Mouse (Mus musculus): Measurements from ENCODE around the gene Lrch4. TPM values are rescaled to one million over a fixed set of nuclear protein-coding genes. Genes with fewer than 3 reads are reported as not detected.

Lrch4 gene
- polyA plus RNA-seq, 1 experiment from 2014 or later: 21.4 TPM

DNA sequence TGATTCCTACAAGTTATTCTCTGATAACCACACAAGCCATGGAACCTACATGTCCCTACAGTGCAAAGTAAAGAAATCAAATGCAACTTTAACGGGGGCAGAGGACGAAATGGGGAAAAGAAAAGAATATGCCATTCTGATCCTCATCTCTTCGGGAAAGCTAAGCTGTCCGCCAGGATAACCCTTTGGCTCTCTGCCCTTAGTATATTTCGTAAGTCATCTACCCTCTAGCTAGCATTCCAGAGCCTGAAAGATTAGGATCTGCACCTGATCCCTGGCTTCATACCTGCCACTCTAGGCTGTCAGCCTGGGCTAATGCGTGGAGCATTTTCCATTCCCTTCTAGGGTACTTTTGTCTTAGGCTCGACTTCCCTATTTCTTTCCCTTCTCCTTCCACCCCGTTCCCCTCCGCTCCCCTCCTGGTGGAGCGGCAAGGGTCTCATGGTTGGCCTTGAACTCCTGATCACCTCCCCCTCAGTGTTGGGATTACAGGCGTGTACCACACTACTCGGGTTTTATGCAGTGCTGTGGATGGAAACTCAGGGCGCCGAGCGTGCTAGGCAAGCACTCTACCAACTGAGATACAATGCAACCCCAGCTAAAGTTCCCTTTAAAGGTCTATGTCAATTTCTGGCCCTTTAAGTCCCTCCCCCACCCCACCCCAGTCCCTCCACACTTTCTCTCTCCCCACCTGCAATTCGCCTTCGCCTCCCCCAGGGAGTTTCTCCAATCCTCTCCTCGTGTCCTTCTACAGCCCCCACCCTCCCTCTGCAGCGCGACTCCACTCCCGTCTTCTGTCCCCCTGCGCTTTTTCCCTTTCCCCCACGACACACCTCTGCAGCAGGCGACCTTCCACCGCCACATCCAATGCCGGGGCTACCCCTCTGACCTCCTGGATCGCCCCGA, 54.7 kb downstream of the Lrch4 start:
- H3K4me2 ChIP-seq (replicated peaks): peak overlapping the region; percentile 87
- H3K9me3 ChIP-seq: no peaks in the 10 kb centered on the region
- peak overlapping the region; percentile 63 for H3K9ac ChIP-seq (replicated peaks)
- H3K4me1 ChIP-seq: peaks cover 27% of the 10 kb centered on the region
- H3K4me3 ChIP-seq: peak overlapping the region; percentile 82
- H3K27ac ChIP-seq (replicated peaks): peak overlapping the region; percentile 82
- ATAC-seq (replicated peaks): peak; percentile 7; the same call in 1 of the 2 replicates
- no peaks in the 10 kb centered on the region for H3K36me3 ChIP-seq
- 8% methylated on average over 27 of the region's 28 CpGs for WGBS
- no peaks in the 10 kb centered on the region for H3K27me3 ChIP-seq

DNA sequence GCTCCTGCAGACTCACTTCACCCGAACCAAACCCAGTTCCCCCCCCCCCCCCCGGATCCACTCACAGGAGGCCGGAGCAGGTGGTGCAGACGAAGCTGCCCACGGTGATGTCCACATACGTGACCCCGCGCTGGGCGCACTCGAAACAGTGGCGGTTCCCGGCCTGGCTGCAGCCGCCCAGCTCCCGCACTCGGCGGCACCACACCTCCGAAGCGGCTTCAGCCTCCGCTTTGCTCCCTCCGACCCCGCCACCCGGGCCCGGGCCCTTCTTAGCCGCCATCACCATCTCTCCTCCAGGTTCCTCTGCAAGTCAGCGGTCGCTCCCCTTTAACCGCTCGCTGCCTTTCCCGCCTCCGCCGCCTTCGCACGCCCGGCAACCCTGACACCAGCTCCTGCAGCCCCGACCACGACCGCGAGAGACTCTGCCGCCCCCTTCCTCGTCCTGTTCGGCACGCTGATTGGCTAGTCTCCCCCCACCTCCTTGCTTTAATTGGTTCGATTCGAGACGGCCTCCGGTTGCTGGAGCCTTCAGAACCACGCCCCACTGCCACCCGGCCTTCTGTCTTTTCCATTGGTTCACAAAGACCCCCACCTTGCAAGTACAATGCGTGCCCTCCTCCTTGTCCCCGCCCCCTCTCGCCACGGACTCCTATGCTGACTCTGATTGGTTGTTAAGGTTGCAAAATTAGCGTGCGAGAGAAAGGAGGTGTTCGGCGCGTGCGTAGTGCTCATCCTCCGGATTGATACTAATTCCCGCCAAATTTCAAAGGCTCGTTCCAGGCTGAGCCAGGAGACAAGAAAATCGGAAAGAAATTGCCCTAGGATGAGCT, 55.6 kb downstream of the Lrch4 start, which contains the start of gene Agfg2:
Gene Agfg2, minus strand, starts transcription at position 433 of the 830 bp plus-strand sequence.
- Histone ChIP-seq H3K4me3 (peak within 1 kb of the TSS; percentile 82), H3K36me3 (no peaks in the 10 kb centered on the region), H3K9ac (replicated peaks) (peak within 1 kb of the TSS; percentile 63), H3K27me3 (no peaks in the 10 kb centered on the region), H3K4me2 (replicated peaks) (peak within 1 kb of the TSS; percentile 87), H3K9me3 (no peaks in the 10 kb centered on the region), H3K4me1 (peaks cover 27% of the 10 kb centered on the region), H3K27ac (replicated peaks) (peak within 1 kb of the TSS; percentile 82)
- under 1% methylated on average over 61 of the region's 62 CpGs for WGBS
- ATAC-seq (replicated peaks): peak; percentile 100

DNA sequence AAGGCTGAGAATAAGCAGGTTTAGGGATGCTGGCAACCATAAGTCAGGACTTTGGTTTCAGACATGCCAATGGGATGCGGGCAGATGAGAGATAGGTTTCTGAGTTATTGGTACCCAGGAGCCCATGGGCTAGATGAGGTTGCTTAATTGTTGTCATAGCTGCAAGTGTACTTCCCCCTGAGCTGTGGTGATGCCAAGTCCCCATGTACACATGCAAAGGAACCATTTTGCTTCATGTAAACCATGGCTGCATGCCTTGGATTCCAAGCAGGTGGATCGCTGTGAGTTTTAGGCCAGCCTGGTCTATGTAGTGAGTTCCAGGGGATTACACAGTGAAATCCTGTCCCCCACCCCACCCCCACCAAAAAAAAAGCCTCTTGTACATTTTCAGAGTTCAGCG, 56.7 kb downstream of the Lrch4 start:
- Histone ChIP-seq H3K4me3 (no peak overlapping the region), H3K4me1 (peaks cover 27% of the 10 kb centered on the region), H3K9me3 (no peaks in the 10 kb centered on the region), H3K4me2 (replicated peaks) (no peak overlapping the region), H3K36me3 (no peaks in the 10 kb centered on the region), H3K9ac (replicated peaks) (no peak overlapping the region), H3K27me3 (no peaks in the 10 kb centered on the region), H3K27ac (replicated peaks) (no peak overlapping the region)
- WGBS: 97% methylated on average over 3 of the region's 3 CpGs
- ATAC-seq (replicated peaks): no peak

DNA sequence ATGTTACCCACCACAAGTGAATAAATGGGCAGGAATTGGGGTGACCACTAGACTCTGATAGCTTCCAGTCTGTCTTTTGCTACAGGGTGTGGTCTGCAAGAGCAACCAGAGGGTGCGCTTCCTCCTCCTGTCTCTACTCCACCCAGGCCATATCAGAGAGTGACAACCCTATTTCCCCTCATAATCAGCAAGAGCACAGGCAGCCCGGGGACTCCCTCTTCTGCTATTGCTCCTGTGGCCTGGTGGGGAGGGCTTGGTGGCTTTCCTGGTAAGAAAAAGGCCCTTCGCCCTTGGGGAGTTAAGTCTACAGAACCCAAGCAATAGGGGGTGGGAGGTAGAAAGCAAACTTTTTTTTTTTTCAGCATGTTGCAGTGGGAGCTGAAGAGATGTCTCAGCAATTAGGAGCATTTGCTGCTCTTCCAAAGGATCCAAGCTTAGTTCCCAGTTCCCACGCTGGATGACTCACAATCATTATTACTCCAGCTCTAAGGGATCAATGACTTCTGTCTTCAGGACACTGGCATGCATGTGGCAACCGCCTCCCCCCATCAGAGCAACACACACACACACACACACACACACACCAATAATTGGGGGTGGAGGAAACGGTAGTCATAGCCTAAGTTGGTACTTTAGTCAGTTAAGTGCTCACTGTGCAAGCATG, 57.3 kb downstream of the Lrch4 start:
- ATAC-seq (replicated peaks): no peak
- H3K4me3 ChIP-seq: no peak overlapping the region
- H3K27ac ChIP-seq (replicated peaks): no peak overlapping the region
- 88% methylated on average over 6 of the region's 6 CpGs for whole genome bisulfite sequencing
- H3K4me2 ChIP-seq (replicated peaks): no peak overlapping the region
- peaks cover 27% of the 10 kb centered on the region for H3K4me1 ChIP-seq
- no peaks in the 10 kb centered on the region for H3K27me3 ChIP-seq
- no peaks in the 10 kb centered on the region for H3K9me3 ChIP-seq
- H3K9ac ChIP-seq (replicated peaks): no peak overlapping the region
- H3K36me3 ChIP-seq: no peaks in the 10 kb centered on the region

DNA sequence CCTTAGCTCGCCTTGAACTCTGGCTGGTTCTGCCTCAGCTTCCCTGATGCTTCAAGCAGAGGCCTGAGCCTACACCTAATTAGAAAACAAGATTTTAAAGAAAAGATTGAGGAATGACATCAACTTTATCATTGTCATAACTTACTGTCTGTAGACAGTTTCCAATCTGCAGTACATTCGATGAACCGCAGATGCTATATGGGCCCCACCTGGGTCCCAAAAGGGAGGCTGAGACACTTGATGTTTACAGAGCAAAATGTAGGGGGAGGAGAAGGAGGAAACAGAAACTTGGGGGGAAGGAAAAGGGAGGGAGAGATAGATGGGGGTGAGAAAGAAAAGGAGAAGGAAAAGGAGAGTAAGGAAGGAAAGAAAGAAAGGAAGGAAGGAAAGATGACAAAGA, 61.1 kb downstream of the Lrch4 start:
- no peaks in the 10 kb centered on the region for H3K27me3 ChIP-seq
- 92% methylated on average over 3 of the region's 3 CpGs for WGBS
- no peak overlapping the region for H3K27ac ChIP-seq (replicated peaks)
- no peaks in the 10 kb centered on the region for H3K9me3 ChIP-seq
- H3K4me2 ChIP-seq (replicated peaks): no peak overlapping the region
- H3K9ac ChIP-seq (replicated peaks): no peak overlapping the region
- no peak overlapping the region for H3K4me3 ChIP-seq
- no peak for ATAC-seq (replicated peaks)
- peaks cover 3% of the 10 kb centered on the region; the same call in 1 of the 2 replicates for H3K4me1 ChIP-seq
- no peaks in the 10 kb centered on the region for H3K36me3 ChIP-seq

DNA sequence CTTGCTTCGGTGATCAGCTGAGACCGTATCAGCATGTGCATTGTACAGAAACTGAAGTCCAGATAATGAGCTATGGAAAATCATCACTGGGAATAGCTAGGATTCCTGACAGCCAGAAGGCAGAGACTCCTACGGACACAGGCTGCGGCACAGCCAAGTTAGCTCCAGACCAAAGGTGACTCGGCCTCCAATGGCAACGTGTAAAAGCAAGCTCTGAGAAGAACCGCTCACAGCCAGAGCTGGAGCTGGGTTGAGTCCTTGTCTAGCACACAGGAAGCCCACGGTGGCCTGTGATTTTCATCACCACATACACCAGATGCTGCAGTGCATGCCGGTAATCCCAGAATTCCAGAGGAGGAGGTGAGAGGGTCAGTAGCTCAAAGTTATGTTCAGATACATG, 61.6 kb downstream of the Lrch4 start:
- no peak for ATAC-seq (replicated peaks)

More for the DNA sequence above, 61.6 kb downstream of the Lrch4 start:
- Histone ChIP-seq H3K36me3 (no peaks in the 10 kb centered on the region), H3K4me3 (no peak overlapping the region), H3K4me1 (no peaks in the 10 kb centered on the region), H3K27me3 (no peaks in the 10 kb centered on the region), H3K27ac (replicated peaks) (no peak overlapping the region), H3K4me2 (replicated peaks) (no peak overlapping the region), H3K9ac (replicated peaks) (no peak overlapping the region), H3K9me3 (no peaks in the 10 kb centered on the region)
- 66% methylated on average over 9 of the region's 9 CpGs for WGBS

Other genes starting within 250 kb of the Lrch4 start
- gene Zan, start 152.1 kb upstream of the Lrch4 start, polyA plus RNA-seq (2015; fragmentation: Nextera tagmentation; extraction: Ambion mirVana): 0.04 and 0.14 TPM in 2 replicates
- gene Pop7, start 126.6 kb upstream of the Lrch4 start, polyA plus RNA-seq (2015; fragmentation: Nextera tagmentation; extraction: Ambion mirVana): 75.9 and 79.3 TPM in 2 replicates
- gene Gigyf1, start 110.6 kb upstream of the Lrch4 start, polyA plus RNA-seq (2015; fragmentation: Nextera tagmentation; extraction: Ambion mirVana): 19.2 and 20.0 TPM in 2 replicates
- not detected in 2 replicates for gene Epo, start 95.9 kb upstream of the Lrch4 start, polyA plus RNA-seq (2015; fragmentation: Nextera tagmentation; extraction: Ambion mirVana)
- 535 and 578 TPM in 2 replicates for gene Gnb2, start 95.6 kb upstream of the Lrch4 start, polyA plus RNA-seq (2015; fragmentation: Nextera tagmentation; extraction: Ambion mirVana)
- 250 and 259 TPM in 2 replicates for gene Actl6b, start 75.6 kb upstream of the Lrch4 start, polyA plus RNA-seq (2015; fragmentation: Nextera tagmentation; extraction: Ambion mirVana)
- 2.2 and 3.2 TPM in 2 replicates for gene Tfr2, start 59.3 kb upstream of the Lrch4 start, polyA plus RNA-seq (2015; fragmentation: Nextera tagmentation; extraction: Ambion mirVana)
- 46.3 and 47.3 TPM in 2 replicates for gene Mospd3, start 28.1 kb upstream of the Lrch4 start, polyA plus RNA-seq (2015; fragmentation: Nextera tagmentation; extraction: Ambion mirVana)
- 9.3 and 9.7 TPM in 2 replicates for gene Pcolce, start 15.3 kb upstream of the Lrch4 start, polyA plus RNA-seq (2015; fragmentation: Nextera tagmentation; extraction: Ambion mirVana)
- gene Fbxo24, start 119 bp upstream of the Lrch4 start, polyA plus RNA-seq (2015; fragmentation: Nextera tagmentation; extraction: Ambion mirVana): 0.22 TPM in 1 of 2 replicates, not detected in the other
- 6.9 and 7.8 TPM in 2 replicates for gene Gm20605, start 54 bp downstream of the Lrch4 start, polyA plus RNA-seq (2015; fragmentation: Nextera tagmentation; extraction: Ambion mirVana)
- gene Sap25, start 12.2 kb downstream of the Lrch4 start, polyA plus RNA-seq (2015; fragmentation: Nextera tagmentation; extraction: Ambion mirVana): 4.5 and 8.5 TPM in 2 replicates
- 0.11 TPM in 1 of 2 replicates, not detected in the other for gene Irs3, start 16.6 kb downstream of the Lrch4 start, polyA plus RNA-seq (2015; fragmentation: Nextera tagmentation; extraction: Ambion mirVana)
- gene Agfg2, start 55.6 kb downstream of the Lrch4 start, polyA plus RNA-seq (2015; fragmentation: Nextera tagmentation; extraction: Ambion mirVana): 21.2 and 22.7 TPM in 2 replicates
- gene Nyap1, start 112.5 kb downstream of the Lrch4 start, polyA plus RNA-seq (2015; fragmentation: Nextera tagmentation; extraction: Ambion mirVana): 43.6 and 45.6 TPM in 2 replicates
- gene Tsc22d4, start 116.6 kb downstream of the Lrch4 start, polyA plus RNA-seq (2015; fragmentation: Nextera tagmentation; extraction: Ambion mirVana): 75.6 and 76.1 TPM in 2 replicates
- 36.9 and 42.4 TPM in 2 replicates for gene Ppp1r35, start 149.7 kb downstream of the Lrch4 start, polyA plus RNA-seq (2015; fragmentation: Nextera tagmentation; extraction: Ambion mirVana)
- gene Mepce, start 158.5 kb downstream of the Lrch4 start, polyA plus RNA-seq (2015; fragmentation: Nextera tagmentation; extraction: Ambion mirVana): 12.3 and 12.6 TPM in 2 replicates
- 10.4 and 11.3 TPM in 2 replicates for gene Zcwpw1, start 158.7 kb downstream of the Lrch4 start, polyA plus RNA-seq (2015; fragmentation: Nextera tagmentation; extraction: Ambion mirVana)
- 0.42 and 0.45 TPM in 2 replicates for gene Pilra, start 207.2 kb downstream of the Lrch4 start, polyA plus RNA-seq (2015; fragmentation: Nextera tagmentation; extraction: Ambion mirVana)
- not detected in 2 replicates for gene Pilrb1, start 229.0 kb downstream of the Lrch4 start, polyA plus RNA-seq (2015; fragmentation: Nextera tagmentation; extraction: Ambion mirVana)
- gene Pilrb2, start 242.7 kb downstream of the Lrch4 start, polyA plus RNA-seq (2015; fragmentation: Nextera tagmentation; extraction: Ambion mirVana): not detected in 2 replicates

All from forebrain, embryonic 15.5 days (tissue).